Mouse (Mus musculus): ENCODE results near the gene Zfp341.

Gene Zfp341

GRCm38 (mm10) chr2:154678995-154679394 is 65.9 kb downstream of the Zfp341 start:
- DNase-seq, result no peak

GRCm38 (mm10) chr2:154680337-154680736 is 67.2 kb downstream of the Zfp341 start:
- no peak for DNase-seq

GRCm38 (mm10) chr2:154680941-154681340 is 67.8 kb downstream of the Zfp341 start:
- DNase-seq, result no peak

GRCm38 (mm10) chr2:154682712-154683111 is 69.6 kb downstream of the Zfp341 start:
- DNase-seq, result peak in 1 of 2 experiments; percentile 41

GRCm38 (mm10) chr2:154684901-154685470 is 71.9 kb downstream of the Zfp341 start:
- DNase-seq, result no peak

- no peak for DNase-seq
Observed at GRCm38 (mm10) chr2:154685772-154686171, 72.7 kb downstream of the Zfp341 start.

GRCm38 (mm10) chr2:154686819-154687218 is 73.7 kb downstream of the Zfp341 start:
- DNase-seq, result no peak

- DNase-seq, result no peak
Observed at GRCm38 (mm10) chr2:154689391-154689790, 76.3 kb downstream of the Zfp341 start.

GRCm38 (mm10) chr2:154690959-154691358 is 77.9 kb downstream of the Zfp341 start:
- peak; percentile 67 to 72 for DNase-seq

- DNase-seq, result no peak
Observed at GRCm38 (mm10) chr2:154693186-154693940, 80.3 kb downstream of the Zfp341 start.

GRCm38 (mm10) chr2:154693941-154694256 is 80.8 kb downstream of the Zfp341 start:
- DNase-seq, result no peak

- no peak for DNase-seq
Observed at GRCm38 (mm10) chr2:154695690-154696089, 82.6 kb downstream of the Zfp341 start.
